Mouse (Mus musculus): Measurements from ENCODE around the gene Mettl2. TPM values are rescaled to one million over a fixed set of nuclear protein-coding genes. Genes with fewer than 3 reads are reported as not detected.

The Mettl2 gene
- polyA plus RNA-seq, 1 experiment from 2014 or later: 49.8 TPM

DNA sequence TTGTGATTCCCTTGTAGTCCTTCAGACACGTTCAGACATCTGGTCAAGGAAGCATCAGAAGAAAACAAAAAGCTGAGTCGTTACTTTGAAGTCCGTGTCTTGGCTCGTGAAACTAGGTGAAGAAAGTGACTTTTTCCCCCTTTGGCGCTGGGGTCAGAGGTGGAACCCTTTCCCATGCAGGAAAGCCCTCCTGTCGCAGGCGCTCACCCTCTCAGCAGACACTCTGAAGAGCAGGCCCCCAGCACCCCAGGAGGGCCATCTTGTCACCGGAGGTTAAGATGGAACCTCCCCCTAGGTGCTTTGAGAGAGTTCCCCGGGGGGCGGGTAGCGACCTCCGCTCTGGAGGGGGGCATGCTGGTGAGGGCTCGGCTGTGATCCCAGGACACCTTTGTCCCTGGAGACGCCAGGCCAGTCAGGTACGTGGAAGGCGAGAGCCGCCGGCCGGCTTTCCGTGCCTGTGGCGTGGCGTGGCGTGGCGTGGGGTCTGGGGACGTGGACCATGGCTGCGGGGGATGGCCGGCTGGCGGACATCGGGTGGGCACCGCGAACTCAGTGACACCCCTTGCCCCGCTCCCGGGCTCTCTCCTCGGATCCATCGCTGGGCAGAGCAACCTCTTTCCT lies 54.4 kb downstream of the Mettl2 start:
- Histone ChIP-seq H3K4me2 (ENCODE audit: low read depth, severe bottlenecking) (peak overlapping the region; percentile 87), H3K4me1 (ENCODE audit: control insufficient read depth, insufficient read depth, low read length) (no peaks in the 10 kb centered on the region; the same call in 1 of the 2 replicates), H3K36me3 (ENCODE audit: control insufficient read depth, insufficient read depth, low read length) (peaks cover 3% of the 10 kb centered on the region; the same call in 1 of the 2 replicates), H3K9ac (ENCODE audit: low read length) (peak overlapping the region; percentile 92), H3K9me3 (ENCODE audit: control insufficient read depth, low read length) (no peaks in the 10 kb centered on the region), H3K4me3 (ENCODE audit: low read depth, low read length) (peak overlapping the region; percentile 96), H3K27ac (replicated peaks; ENCODE audit: low read depth, low read length) (peak overlapping the region; percentile 90), H3K27me3 (ENCODE audit: control insufficient read depth, insufficient read depth, low read length) (no peaks in the 10 kb centered on the region)
- WGBS: 0% methylated on average over 34 of the region's 35 CpGs
- peak; percentile 50; the same call in 1 of the 2 replicates for ATAC-seq (ENCODE audit: insufficient number of reproducible peaks, low FRiP score, low TSS enrichment, low read depth)
- DNase-seq (ENCODE audit: low spot score): peak; percentile 66

DNA sequence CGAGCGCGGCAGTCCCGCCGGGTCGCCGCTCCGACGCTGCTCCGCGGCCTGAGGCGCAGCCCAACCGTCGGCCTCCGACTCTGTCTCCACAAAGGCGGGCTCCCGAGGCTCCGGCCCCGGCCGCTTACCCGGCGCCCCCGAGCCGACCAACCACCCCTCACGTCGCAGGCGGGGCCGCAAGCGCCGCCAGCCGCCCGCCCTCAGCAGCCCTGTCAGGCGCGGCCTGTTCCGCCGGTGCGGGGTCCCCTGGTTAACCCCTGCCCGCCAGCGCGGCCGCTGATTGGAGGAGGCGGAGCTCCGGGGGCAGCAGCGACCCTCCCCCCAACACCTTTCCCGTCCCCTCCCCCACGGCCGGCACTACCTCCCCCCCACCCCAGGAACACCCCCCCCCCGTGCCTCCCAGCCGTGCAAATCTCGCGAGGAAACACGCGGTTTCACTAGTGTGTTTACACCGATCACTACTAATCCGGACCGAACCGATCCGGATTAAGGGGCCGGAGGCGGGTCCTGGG lies 55.0 kb downstream of the Mettl2 start:
- Histone ChIP-seq H3K27ac (replicated peaks; ENCODE audit: low read depth, low read length) (peak overlapping the region; percentile 90), H3K36me3 (ENCODE audit: control insufficient read depth, insufficient read depth, low read length) (peaks cover 3% of the 10 kb centered on the region; the same call in 1 of the 2 replicates), H3K9me3 (ENCODE audit: control insufficient read depth, low read length) (no peaks in the 10 kb centered on the region), H3K9ac (ENCODE audit: low read length) (peak overlapping the region; percentile 99), H3K4me3 (ENCODE audit: low read depth, low read length) (peak overlapping the region; percentile 96), H3K27me3 (ENCODE audit: control insufficient read depth, insufficient read depth, low read length) (no peaks in the 10 kb centered on the region), H3K4me1 (ENCODE audit: control insufficient read depth, insufficient read depth, low read length) (no peaks in the 10 kb centered on the region; the same call in 1 of the 2 replicates), H3K4me2 (ENCODE audit: low read depth, severe bottlenecking) (peak overlapping the region; percentile 87)
- DNase-seq (ENCODE audit: low spot score): peak; percentile 95
- ATAC-seq (ENCODE audit: insufficient number of reproducible peaks, low FRiP score, low TSS enrichment, low read depth): peak; percentile 97
- 1% methylated on average over 52 of the region's 60 CpGs for WGBS

DNA sequence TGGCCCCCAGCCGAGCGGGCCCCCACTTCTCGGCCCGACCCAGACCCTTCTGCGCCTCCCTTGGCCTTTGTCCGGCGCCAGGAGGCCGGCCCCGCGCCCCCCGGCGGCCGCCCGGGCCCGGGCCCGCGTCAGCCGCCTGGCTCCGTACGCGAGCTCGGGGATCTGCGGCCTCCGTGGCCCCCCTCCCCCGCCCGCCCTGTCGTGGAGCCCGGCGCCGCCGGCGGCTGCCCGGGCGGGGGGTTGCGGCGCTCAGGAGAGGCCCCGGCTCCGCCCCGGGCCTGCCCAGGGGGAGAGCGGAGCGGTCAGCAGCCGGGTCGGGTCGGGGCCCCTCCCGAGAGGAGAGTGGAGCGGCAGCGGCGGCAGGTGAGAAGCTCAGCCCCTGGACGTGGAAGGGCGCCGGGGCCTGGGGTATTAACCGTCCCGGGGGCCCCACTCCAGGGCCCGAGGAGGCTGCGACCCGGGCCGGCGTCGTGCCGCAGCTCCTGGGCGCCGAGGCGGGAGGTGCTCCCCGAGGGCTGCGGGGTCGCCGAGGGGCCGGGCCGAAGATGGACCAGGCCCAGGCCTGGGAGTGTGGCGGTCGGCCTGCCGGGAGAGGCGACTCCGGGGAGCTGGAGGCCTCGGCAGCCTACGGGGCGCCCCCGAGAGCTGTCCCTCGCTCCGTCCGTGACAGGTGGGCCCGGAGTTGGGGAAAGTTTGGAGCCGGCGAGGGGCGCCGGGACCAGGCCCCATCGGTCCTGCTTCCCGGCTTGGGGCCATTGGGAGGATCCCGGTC lies 55.6 kb downstream of the Mettl2 start:
- Histone ChIP-seq H3K9ac (ENCODE audit: low read length) (peak overlapping the region; percentile 99), H3K4me1 (ENCODE audit: control insufficient read depth, insufficient read depth, low read length) (no peaks in the 10 kb centered on the region; the same call in 1 of the 2 replicates), H3K9me3 (ENCODE audit: control insufficient read depth, low read length) (no peaks in the 10 kb centered on the region), H3K27me3 (ENCODE audit: control insufficient read depth, insufficient read depth, low read length) (no peaks in the 10 kb centered on the region), H3K4me2 (ENCODE audit: low read depth, severe bottlenecking) (peak overlapping the region; percentile 64), H3K27ac (replicated peaks; ENCODE audit: low read depth, low read length) (peak overlapping the region; percentile 90), H3K4me3 (ENCODE audit: low read depth, low read length) (peak overlapping the region; percentile 96), H3K36me3 (ENCODE audit: control insufficient read depth, insufficient read depth, low read length) (peaks cover 3% of the 10 kb centered on the region; the same call in 1 of the 2 replicates)
- peak; percentile 67 for ATAC-seq (ENCODE audit: insufficient number of reproducible peaks, low FRiP score, low TSS enrichment, low read depth)
- peak; percentile 70 for DNase-seq (ENCODE audit: low spot score)
- 6% methylated on average over 64 of the region's 89 CpGs for WGBS

DNA sequence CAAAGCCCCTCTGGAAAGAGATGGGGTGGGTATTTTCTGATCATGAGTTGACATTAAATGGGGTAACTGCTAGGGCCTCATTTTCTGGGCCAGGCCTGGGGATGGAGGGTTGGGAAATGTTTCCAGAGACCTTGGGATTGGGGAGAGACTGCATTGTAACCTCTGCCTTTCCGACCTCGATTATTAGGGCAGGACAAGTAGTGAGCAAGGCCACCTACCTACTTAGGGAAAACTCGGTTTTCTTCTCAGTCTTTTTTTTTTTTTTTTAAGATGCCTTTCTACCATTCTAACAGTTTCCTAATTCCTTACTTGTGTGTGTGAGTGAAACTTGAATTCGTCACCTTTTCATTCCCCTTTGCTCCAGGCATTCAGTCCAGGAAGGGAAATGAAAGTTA lies 56.2 kb downstream of the Mettl2 start:
- H3K4me1 ChIP-seq (ENCODE audit: control insufficient read depth, insufficient read depth, low read length): no peaks in the 10 kb centered on the region; the same call in 1 of the 2 replicates
- peak overlapping the region; percentile 96 for H3K4me3 ChIP-seq (ENCODE audit: low read depth, low read length)
- H3K27me3 ChIP-seq (ENCODE audit: control insufficient read depth, insufficient read depth, low read length): no peaks in the 10 kb centered on the region
- peak overlapping the region; percentile 99 for H3K9ac ChIP-seq (ENCODE audit: low read length)
- DNase-seq (ENCODE audit: low spot score) (no peak), ATAC-seq (ENCODE audit: insufficient number of reproducible peaks, low FRiP score, low TSS enrichment, low read depth) (no peak)
- H3K27ac ChIP-seq (replicated peaks; ENCODE audit: low read depth, low read length): peak overlapping the region; percentile 90
- WGBS: 7% methylated on average over 4 of the region's 4 CpGs
- H3K9me3 ChIP-seq (ENCODE audit: control insufficient read depth, low read length): no peaks in the 10 kb centered on the region
- H3K4me2 ChIP-seq (ENCODE audit: low read depth, severe bottlenecking): peak overlapping the region; percentile 64
- H3K36me3 ChIP-seq (ENCODE audit: control insufficient read depth, insufficient read depth, low read length): peaks cover 3% of the 10 kb centered on the region; the same call in 1 of the 2 replicates

DNA sequence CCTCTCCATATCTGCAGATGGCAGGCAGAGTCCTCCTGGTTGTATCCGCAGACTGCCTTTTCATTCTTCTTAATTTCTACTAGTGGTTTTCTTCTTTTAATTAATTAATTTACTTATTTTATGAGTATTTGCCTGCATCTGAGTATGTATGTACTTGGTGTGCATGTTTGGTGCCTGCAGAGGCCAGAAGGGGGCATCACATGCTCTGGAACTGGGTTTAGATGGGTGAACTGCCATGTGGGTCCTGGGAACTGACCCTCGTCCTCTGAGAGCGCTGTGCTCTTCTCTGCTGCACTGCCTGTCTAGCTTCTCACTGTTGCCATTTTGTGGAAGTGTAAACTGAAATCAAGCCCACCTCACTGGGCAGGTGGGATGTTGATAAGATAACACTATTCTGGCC lies 58.5 kb downstream of the Mettl2 start:
- WGBS: 96% methylated on average over 3 of the region's 3 CpGs
- no peak for DNase-seq (ENCODE audit: low spot score)
- Histone ChIP-seq H3K27me3 (ENCODE audit: control insufficient read depth, insufficient read depth, low read length) (no peaks in the 10 kb centered on the region), H3K4me3 (ENCODE audit: low read depth, low read length) (no peak overlapping the region), H3K9me3 (ENCODE audit: control insufficient read depth, low read length) (no peaks in the 10 kb centered on the region), H3K9ac (ENCODE audit: low read length) (no peak overlapping the region), H3K36me3 (ENCODE audit: control insufficient read depth, insufficient read depth, low read length) (peaks cover 3% of the 10 kb centered on the region; the same call in 1 of the 2 replicates), H3K27ac (replicated peaks; ENCODE audit: low read depth, low read length) (no peak overlapping the region), H3K4me1 (ENCODE audit: control insufficient read depth, insufficient read depth, low read length) (no peaks in the 10 kb centered on the region; the same call in 1 of the 2 replicates), H3K4me2 (ENCODE audit: low read depth, severe bottlenecking) (no peak overlapping the region)
- ATAC-seq (ENCODE audit: insufficient number of reproducible peaks, low FRiP score, low TSS enrichment, low read depth): no peak

Other genes with a start within 250 kb of the Mettl2 start
- not detected in 2 replicates for gene Efcab3, start 62.8 kb upstream of the Mettl2 start, polyA plus RNA-seq (2014; fragmentation: Nextera tagmentation; extraction: Ambion mirVana)
- not detected in 2 replicates for gene Gm10842, start 20.5 kb downstream of the Mettl2 start, polyA plus RNA-seq (2014; fragmentation: Nextera tagmentation; extraction: Ambion mirVana)
- 29.9 and 30.1 TPM in 2 replicates for gene Tlk2, start 52.4 kb downstream of the Mettl2 start, polyA plus RNA-seq (2014; fragmentation: Nextera tagmentation; extraction: Ambion mirVana)
- gene Mrc2, start 166.2 kb downstream of the Mettl2 start, polyA plus RNA-seq (2014; fragmentation: Nextera tagmentation; extraction: Ambion mirVana): 14.6 and 14.7 TPM in 2 replicates

All from limb, embryonic 11.5 days (tissue).